Mouse (Mus musculus): ENCODE measurements at regions not wholly inside any gene's neighbourhood (a gene's known extent, or its start where the extent isn't known, plus 50 kb on each side); places are given as distances from the start of the nearest gene placed in this dataset.
A peak's percentile ranks its signal among the peaks of the same experiment; 100 is the strongest.
"Not testable (repeated sequence)": the region's sequence is repeated elsewhere in the genome, so short reads cannot be mapped to it uniquely, and the experiment has no call there.

- no peaks in the 10 kb centered on the region for H3K36me3 ChIP-seq (ENCODE audit: control insufficient read depth, insufficient read depth, low read length)
- 0 out of 2 replicates have a peak overlapping the region, but pooled peaks have one; percentile 14 for H3K9ac ChIP-seq (ENCODE audit: low read length)
- H3K9me3 ChIP-seq (ENCODE audit: control insufficient read depth, low read length) = no peaks in the 10 kb centered on the region
- H3K4me1 ChIP-seq (ENCODE audit: control insufficient read depth, insufficient read depth, low read length) = peaks cover 7% of the 10 kb centered on the region; the same call in 1 of the 2 replicates
- ATAC-seq (ENCODE audit: low FRiP score) (peak; percentile 95), DNase-seq (ENCODE audit: low spot score, missing footprints) (peak; percentile 96)
- 10% methylated on average over 18 of the region's 18 CpGs for WGBS
- H3K4me2 ChIP-seq = peak overlapping the region; percentile 37
- no peaks in the 10 kb centered on the region for H3K27me3 ChIP-seq (ENCODE audit: control insufficient read depth, insufficient read depth, low read length)
- H3K4me3 ChIP-seq (ENCODE audit: low read depth, low read length) = peak overlapping the region; percentile 15; the same call in 1 of the 2 replicates
- H3K27ac ChIP-seq (ENCODE audit: low read depth, low read length) = peak overlapping the region; percentile 57
Measured at GRCm38 (mm10) chr7:92984701-92985682, 94.7 kb upstream of the Fam181b start.

GRCm38 (mm10) chr7:92985683-92986070, 94.0 kb upstream of the Fam181b start:
- ATAC-seq (ENCODE audit: low FRiP score) (peak; percentile 25; the same call in 1 of the 2 replicates), DNase-seq (ENCODE audit: low spot score, missing footprints) (peak; percentile 88)
- H3K9ac ChIP-seq (ENCODE audit: low read length) = no peak overlapping the region
- no peak overlapping the region for H3K4me3 ChIP-seq (ENCODE audit: low read depth, low read length)
- no peak overlapping the region; the same call in 1 of the 2 replicates for H3K4me2 ChIP-seq
- peaks cover 7% of the 10 kb centered on the region; the same call in 1 of the 2 replicates for H3K4me1 ChIP-seq (ENCODE audit: control insufficient read depth, insufficient read depth, low read length)
- WGBS = 19% methylated on average over 2 of the region's 2 CpGs
- no peaks in the 10 kb centered on the region for H3K36me3 ChIP-seq (ENCODE audit: control insufficient read depth, insufficient read depth, low read length)
- no peaks in the 10 kb centered on the region for H3K9me3 ChIP-seq (ENCODE audit: control insufficient read depth, low read length)
- peak overlapping the region; percentile 57; the same call in 1 of the 2 replicates for H3K27ac ChIP-seq (ENCODE audit: low read depth, low read length)
- no peaks in the 10 kb centered on the region for H3K27me3 ChIP-seq (ENCODE audit: control insufficient read depth, insufficient read depth, low read length)

- H3K9me3 ChIP-seq (ENCODE audit: control insufficient read depth, low read length) = no peaks in the 10 kb centered on the region
- no peak overlapping the region for H3K27ac ChIP-seq (ENCODE audit: low read depth, low read length)
- DNase-seq (ENCODE audit: low spot score, missing footprints) (no peak), ATAC-seq (ENCODE audit: low FRiP score) (no peak)
- no peak overlapping the region for H3K4me3 ChIP-seq (ENCODE audit: low read depth, low read length)
- no peak overlapping the region for H3K9ac ChIP-seq (ENCODE audit: low read length)
- H3K36me3 ChIP-seq (ENCODE audit: control insufficient read depth, insufficient read depth, low read length) = no peaks in the 10 kb centered on the region
- no peak overlapping the region for H3K4me2 ChIP-seq
- no peaks in the 10 kb centered on the region for H3K4me1 ChIP-seq (ENCODE audit: control insufficient read depth, insufficient read depth, low read length)
- 90% methylated on average over 3 of the region's 3 CpGs for WGBS
- H3K27me3 ChIP-seq (ENCODE audit: control insufficient read depth, insufficient read depth, low read length) = no peaks in the 10 kb centered on the region
Measured at GRCm38 (mm10) chr7:92998886-92999285, 80.8 kb upstream of the Fam181b start.

- ATAC-seq (ENCODE audit: low FRiP score) = peak; percentile 53; the same call in 1 of the 2 replicates
- not testable (repeated sequence) for H3K27ac ChIP-seq (ENCODE audit: low read depth, low read length); H3K36me3 ChIP-seq (ENCODE audit: control insufficient read depth, insufficient read depth, low read length); H3K9me3 ChIP-seq (ENCODE audit: control insufficient read depth, low read length); H3K27me3 ChIP-seq (ENCODE audit: control insufficient read depth, insufficient read depth, low read length); H3K4me2 ChIP-seq; H3K4me1 ChIP-seq (ENCODE audit: control insufficient read depth, insufficient read depth, low read length); H3K9ac ChIP-seq (ENCODE audit: low read length); DNase-seq (ENCODE audit: low spot score, missing footprints); H3K4me3 ChIP-seq (ENCODE audit: low read depth, low read length)
- 30% methylated on average over 5 of the region's 5 CpGs for WGBS
Measured at GRCm38 (mm10) chr7:93006694-93007231, 72.9 kb upstream of the Fam181b start.

GRCm38 (mm10) chr7:93007721-93008120, 71.9 kb upstream of the Fam181b start:
- no peak overlapping the region for H3K4me2 ChIP-seq
- no peak overlapping the region for H3K9ac ChIP-seq (ENCODE audit: low read length)
- no peaks in the 10 kb centered on the region for H3K27me3 ChIP-seq (ENCODE audit: control insufficient read depth, insufficient read depth, low read length)
- H3K4me3 ChIP-seq (ENCODE audit: low read depth, low read length) = no peak overlapping the region
- no peak overlapping the region for H3K27ac ChIP-seq (ENCODE audit: low read depth, low read length)
- 51% methylated on average over 4 of the region's 4 CpGs for WGBS
- H3K36me3 ChIP-seq (ENCODE audit: control insufficient read depth, insufficient read depth, low read length) = no peaks in the 10 kb centered on the region
- DNase-seq (ENCODE audit: low spot score, missing footprints) (no peak), ATAC-seq (ENCODE audit: low FRiP score) (no peak)
- H3K4me1 ChIP-seq (ENCODE audit: control insufficient read depth, insufficient read depth, low read length) = no peaks in the 10 kb centered on the region; the same call in 1 of the 2 replicates
- H3K9me3 ChIP-seq (ENCODE audit: control insufficient read depth, low read length) = no peaks in the 10 kb centered on the region

- no peak overlapping the region for H3K27ac ChIP-seq (ENCODE audit: low read depth, low read length)
- no peak overlapping the region for H3K4me2 ChIP-seq
- H3K4me1 ChIP-seq (ENCODE audit: control insufficient read depth, insufficient read depth, low read length) = peaks cover 13% of the 10 kb centered on the region; the same call in 1 of the 2 replicates
- ATAC-seq (ENCODE audit: low FRiP score) = peak; percentile 45; the same call in 1 of the 2 replicates
- H3K36me3 ChIP-seq (ENCODE audit: control insufficient read depth, insufficient read depth, low read length) = no peaks in the 10 kb centered on the region
- H3K27me3 ChIP-seq (ENCODE audit: control insufficient read depth, insufficient read depth, low read length) = 0 out of 2 replicates have a peak, but pooled peaks cover 2% of the 10 kb centered on the region
- 89% methylated on average over 1 of the region's 1 CpGs for WGBS
- no peaks in the 10 kb centered on the region for H3K9me3 ChIP-seq (ENCODE audit: control insufficient read depth, low read length)
- no peak overlapping the region for H3K4me3 ChIP-seq (ENCODE audit: low read depth, low read length)
- DNase-seq (ENCODE audit: low spot score, missing footprints) = no peak
- H3K9ac ChIP-seq (ENCODE audit: low read length) = no peak overlapping the region
Measured at GRCm38 (mm10) chr7:93019390-93019789, 60.3 kb upstream of the Fam181b start.

- H3K36me3 ChIP-seq (ENCODE audit: control insufficient read depth, insufficient read depth, low read length) = no peaks in the 10 kb centered on the region
- peak overlapping the region; percentile 46; the same call in 1 of the 2 replicates for H3K27ac ChIP-seq (ENCODE audit: low read depth, low read length)
- H3K9ac ChIP-seq (ENCODE audit: low read length) = no peak overlapping the region
- 0 out of 2 replicates have a peak, but pooled peaks cover 2% of the 10 kb centered on the region for H3K27me3 ChIP-seq (ENCODE audit: control insufficient read depth, insufficient read depth, low read length)
- H3K4me2 ChIP-seq = peak overlapping the region; percentile 24; the same call in 1 of the 2 replicates
- 10% methylated on average over 5 of the region's 5 CpGs for WGBS
- H3K9me3 ChIP-seq (ENCODE audit: control insufficient read depth, low read length) = no peaks in the 10 kb centered on the region
- no peak overlapping the region for H3K4me3 ChIP-seq (ENCODE audit: low read depth, low read length)
- ATAC-seq (ENCODE audit: low FRiP score) (peak; percentile 85), DNase-seq (ENCODE audit: low spot score, missing footprints) (peak; percentile 92)
- peaks cover 17% of the 10 kb centered on the region for H3K4me1 ChIP-seq (ENCODE audit: control insufficient read depth, insufficient read depth, low read length)
Measured at GRCm38 (mm10) chr7:93023489-93024130, 56.1 kb upstream of the Fam181b start.

GRCm38 (mm10) chr7:93026231-93026630, 53.4 kb upstream of the Fam181b start:
- Histone ChIP-seq H3K27ac (ENCODE audit: low read depth, low read length) (no peak overlapping the region), H3K9ac (ENCODE audit: low read length) (no peak overlapping the region), H3K4me1 (ENCODE audit: control insufficient read depth, insufficient read depth, low read length) (peaks cover 12% of the 10 kb centered on the region), H3K4me2 (no peak overlapping the region), H3K9me3 (ENCODE audit: control insufficient read depth, low read length) (no peaks in the 10 kb centered on the region; the same call in 1 of the 2 replicates), H3K4me3 (ENCODE audit: low read depth, low read length) (no peak overlapping the region), H3K27me3 (ENCODE audit: control insufficient read depth, insufficient read depth, low read length) (no peaks in the 10 kb centered on the region), H3K36me3 (ENCODE audit: control insufficient read depth, insufficient read depth, low read length) (no peaks in the 10 kb centered on the region)
- WGBS = 33% methylated on average over 4 of the region's 4 CpGs
- peak; percentile 35; the same call in 1 of the 2 replicates for ATAC-seq (ENCODE audit: low FRiP score)
- DNase-seq (ENCODE audit: low spot score, missing footprints) = no peak

All from midbrain, embryonic 11.5 days (tissue).